ENCODE assay signal across 34 mouse cellular contexts in genomic region chr4:134110653-134111052, GRCm38 (mm10). TPM values are rescaled to one million over a fixed set of nuclear protein-coding genes. Genes with fewer than 3 reads are reported as not detected.
DNase-seq lines count a peak whose midpoint lies in the region; ATAC-seq and TF ChIP-seq lines count a peak whose summit lies in the region.
"Had no signal": no experiment of that assay in that cellular context is flagged by ENCODE, and none has a peak within 500 bp of the region (broad histone marks: within the 10 kb centered on the region; RNA-seq: fewer than 3 reads in every experiment).

No protein-coding gene starts in this region.

- no peak for TF ChIP-seq CTCF in thymus, adult 2 months (IDR thresholded peaks at IDR 0.05; ENCODE audit: borderline replicate concordance, control insufficient read depth, extremely low read depth, insufficient read depth, low read length, poor library complexity)
- TF ChIP-seq CTCF in lung, adult 2 months (IDR thresholded peaks at IDR 0.05; ENCODE audit: insufficient read depth, low read length) = no peak

- no peak overlapping the region for H3K27ac ChIP-seq in intestine, embryonic 16.5 days (ENCODE audit: low read length)
- no peak overlapping the region for H3K27ac ChIP-seq in intestine, embryonic 15.5 days
- peak overlapping the region; percentile 4; the same call in 1 of the 2 replicates for H3K27ac ChIP-seq in thymus, adult 2 months (ENCODE audit: control insufficient read depth, insufficient read depth, low read length)
- H3K27ac ChIP-seq: forebrain, embryonic 10.5 days; heart, embryonic 15.5 days; hindbrain, embryonic 15.5 days; kidney, embryonic 15.5 days; limb, embryonic 15.5 days; midbrain, embryonic 13.5 days had no signal

- no peak for TF ChIP-seq POLR2A in thymus, adult 2 months (IDR thresholded peaks at IDR 0.05; ENCODE audit: control insufficient read depth, extremely low read depth, insufficient read depth, low read length, poor library complexity)
- no peak for TF ChIP-seq POLR2A in lung, adult 2 months (IDR thresholded peaks at IDR 0.05; ENCODE audit: borderline replicate concordance, extremely low read depth, low read depth, low read length)

- ATAC-seq in intestine, embryonic 16.5 days = no peak
- ATAC-seq in intestine, embryonic 15.5 days = no peak
- peak; percentile 15 for ATAC-seq in common myeloid progenitor, adult 5-6 weeks (replicated peaks; ENCODE audit: low read depth, poor library complexity, severe bottlenecking)
- ATAC-seq: forebrain, embryonic 16.5 days; midbrain, embryonic 13.5 days had no signal

- no peaks in the 10 kb centered on the region for H3K9me3 ChIP-seq in intestine, embryonic 16.5 days (ENCODE audit: control insufficient read depth, low read length)
- no peaks in the 10 kb centered on the region for H3K9me3 ChIP-seq in intestine, embryonic 15.5 days
- no peaks in the 10 kb centered on the region for H3K9me3 ChIP-seq in megakaryocyte, embryonic 14.5 days
- H3K9me3 ChIP-seq: forebrain, embryonic 10.5 days; heart, embryonic 15.5 days; hindbrain, embryonic 15.5 days; kidney, embryonic 15.5 days; limb, embryonic 15.5 days; midbrain, embryonic 13.5 days had no signal

- DNase-seq in thymus, adult 2 months = no peak
- no peak for DNase-seq in thymus, postnatal 36 days
- DNase-seq in lung, adult 2 months = no peak
- no peak for DNase-seq in right cerebral cortex, postnatal 25 days
- DNase-seq: adrenal gland, postnatal 14 days; B cell, adult 2 months; cerebellum, adult 11-12 months; cerebellum, postnatal 10 days; gastrocnemius, postnatal 25 days; heart, postnatal 36 days; kidney, adult 11 months; kidney, postnatal 36 days; lung, postnatal 4 days; right cerebral cortex, postnatal 14 days; spleen, adult 18-20 months had no signal

- 39% methylated on average over 3 of the region's 3 CpGs for WGBS in intestine, embryonic 16.5 days
- 36% methylated on average over 3 of the region's 3 CpGs for WGBS in intestine, embryonic 15.5 days
- WGBS in thymus, adult 2 months = 42% methylated on average over 3 of the region's 3 CpGs
- WGBS in lung, adult 2 months = 35% methylated on average over 3 of the region's 3 CpGs

- peaks cover 32% of the 10 kb centered on the region for H3K4me1 ChIP-seq in intestine, embryonic 16.5 days (ENCODE audit: control insufficient read depth, insufficient read depth, low read length)
- peaks cover 30% of the 10 kb centered on the region for H3K4me1 ChIP-seq in intestine, embryonic 15.5 days (replicated peaks)
- peaks cover 85% of the 10 kb centered on the region for H3K4me1 ChIP-seq in thymus, adult 2 months (replicated peaks; ENCODE audit: control insufficient read depth, insufficient read depth, low read length)
- H3K4me1 ChIP-seq in megakaryocyte, embryonic 14.5 days = peaks cover 100% of the 10 kb centered on the region
- no peaks in the 10 kb centered on the region for H3K4me1 ChIP-seq in lung, adult 2 months (ENCODE audit: control insufficient read depth, insufficient read depth, low read length)
- H3K4me1 ChIP-seq: hindbrain, embryonic 15.5 days had no signal

- 0 out of 2 replicates have a peak overlapping the region, but pooled peaks have one; percentile 7 for H3K9ac ChIP-seq in intestine, embryonic 16.5 days (ENCODE audit: low read depth, low read length)
- H3K9ac ChIP-seq in intestine, embryonic 15.5 days = no peak overlapping the region
- H3K9ac ChIP-seq: heart, embryonic 15.5 days; hindbrain, embryonic 15.5 days; kidney, embryonic 15.5 days; limb, embryonic 15.5 days; midbrain, embryonic 13.5 days had no signal

- no peaks in the 10 kb centered on the region for H3K27me3 ChIP-seq in intestine, embryonic 16.5 days (replicated peaks; ENCODE audit: control insufficient read depth, insufficient read depth, low read length)
- no peaks in the 10 kb centered on the region for H3K27me3 ChIP-seq in intestine, embryonic 15.5 days (replicated peaks)
- no peaks in the 10 kb centered on the region for H3K27me3 ChIP-seq in thymus, adult 2 months (ENCODE audit: control insufficient read depth, insufficient read depth, low read length)
- no peaks in the 10 kb centered on the region for H3K27me3 ChIP-seq in megakaryocyte, embryonic 14.5 days (replicated peaks)
- H3K27me3 ChIP-seq: CH12.LX; heart, embryonic 15.5 days; hindbrain, embryonic 15.5 days; kidney, embryonic 15.5 days; limb, embryonic 15.5 days; midbrain, embryonic 13.5 days had no signal

- H3K4me3 ChIP-seq in intestine, embryonic 16.5 days (ENCODE audit: low read length) = no peak overlapping the region
- H3K4me3 ChIP-seq in intestine, embryonic 15.5 days (replicated peaks) = no peak overlapping the region
- no peak overlapping the region for H3K4me3 ChIP-seq in thymus, adult 2 months (ENCODE audit: control insufficient read depth, insufficient read depth, low read length)
- peak overlapping the region; percentile 64 for H3K4me3 ChIP-seq in megakaryocyte, embryonic 14.5 days (replicated peaks)
- no peak overlapping the region for H3K4me3 ChIP-seq in lung, adult 2 months (replicated peaks; ENCODE audit: extremely low read depth, low read depth, low read length)
- H3K4me3 ChIP-seq: forebrain, embryonic 10.5 days; heart, embryonic 15.5 days; hindbrain, embryonic 15.5 days; kidney, embryonic 15.5 days; limb, embryonic 15.5 days; midbrain, embryonic 13.5 days had no signal

- H3K36me3 ChIP-seq in intestine, embryonic 16.5 days (ENCODE audit: control insufficient read depth, insufficient read depth, low read length) = no peaks in the 10 kb centered on the region
- H3K36me3 ChIP-seq in intestine, embryonic 15.5 days = no peaks in the 10 kb centered on the region
- H3K36me3 ChIP-seq in thymus, adult 2 months (ENCODE audit: control insufficient read depth, insufficient read depth, low read length) = no peaks in the 10 kb centered on the region
- peaks cover 49% of the 10 kb centered on the region for H3K36me3 ChIP-seq in megakaryocyte, embryonic 14.5 days (replicated peaks; ENCODE audit: low read length)
- H3K36me3 ChIP-seq: forebrain, embryonic 10.5 days; heart, embryonic 15.5 days; hindbrain, embryonic 15.5 days; kidney, embryonic 15.5 days; limb, embryonic 15.5 days; midbrain, embryonic 13.5 days had no signal

- H3K4me2 ChIP-seq in intestine, embryonic 16.5 days (ENCODE audit: low read depth, low read length) = no peak overlapping the region
- no peak overlapping the region for H3K4me2 ChIP-seq in intestine, embryonic 15.5 days (replicated peaks)
- H3K4me2 ChIP-seq: heart, embryonic 15.5 days; hindbrain, embryonic 15.5 days; kidney, embryonic 15.5 days; limb, embryonic 15.5 days; midbrain, embryonic 13.5 days had no signal

RNA-seq across cellular contexts. Expression of gene Ubxn11, which starts 8.3 kb away (rescaled TPM):
- 4.3 and 5.6 TPM in 2 replicates for polyA plus RNA-seq in intestine, embryonic 16.5 days (2015; fragmentation: Nextera tagmentation; extraction: Ambion mirVana)
- 4.4 and 6.0 TPM in 2 replicates for polyA plus RNA-seq in intestine, embryonic 15.5 days (2015; fragmentation: Nextera tagmentation; extraction: Ambion mirVana)
- polyA plus RNA-seq in thymus, adult 2 months (2012; rRNA removed) = 91.3 and 120 TPM in 2 replicates
- 10.6 and 13.3 TPM in 2 replicates for total RNA-seq in common myeloid progenitor, adult 5-6 weeks (2017)
- 69.8 and 175 TPM in 2 replicates for polyA plus RNA-seq in megakaryocyte, embryonic 14.5 days (2012; ENCODE audit: insufficient read depth, low replicate concordance)
- 28.8 and 30.0 TPM in 2 replicates for polyA plus RNA-seq in lung, adult 2 months (2012; rRNA removed)

RNA-seq across cellular contexts. Expression of gene Cd52, which starts 15.8 kb away (rescaled TPM):
- polyA plus RNA-seq in intestine, embryonic 16.5 days (2015; fragmentation: Nextera tagmentation; extraction: Ambion mirVana) = 27.8 and 28.4 TPM in 2 replicates
- polyA plus RNA-seq in intestine, embryonic 15.5 days (2015; fragmentation: Nextera tagmentation; extraction: Ambion mirVana) = 27.0 and 29.7 TPM in 2 replicates
- polyA plus RNA-seq in thymus, adult 2 months (2012; rRNA removed) = 355 and 480 TPM in 2 replicates
- total RNA-seq in common myeloid progenitor, adult 5-6 weeks (2017) = 215 and 234 TPM in 2 replicates
- polyA plus RNA-seq in megakaryocyte, embryonic 14.5 days (2012; ENCODE audit: insufficient read depth, low replicate concordance) = 77.0 and 307 TPM in 2 replicates
- 52.8 and 76.5 TPM in 2 replicates for polyA plus RNA-seq in lung, adult 2 months (2012; rRNA removed)

RNA-seq across cellular contexts. Expression of gene Sh3bgrl3, which starts 17.9 kb away (rescaled TPM):
- 428 and 452 TPM in 2 replicates for polyA plus RNA-seq in intestine, embryonic 16.5 days (2015; fragmentation: Nextera tagmentation; extraction: Ambion mirVana)
- polyA plus RNA-seq in intestine, embryonic 15.5 days (2015; fragmentation: Nextera tagmentation; extraction: Ambion mirVana) = 362 and 375 TPM in 2 replicates
- polyA plus RNA-seq in thymus, adult 2 months (2012; rRNA removed) = 1,368 and 1,549 TPM in 2 replicates
- total RNA-seq in common myeloid progenitor, adult 5-6 weeks (2017) = 165 and 201 TPM in 2 replicates
- polyA plus RNA-seq in megakaryocyte, embryonic 14.5 days (2012; ENCODE audit: insufficient read depth, low replicate concordance) = 1,646 and 1,679 TPM in 2 replicates
- 654 and 703 TPM in 2 replicates for polyA plus RNA-seq in lung, adult 2 months (2012; rRNA removed)

RNA-seq across cellular contexts. Expression of gene Crybg2, which starts 50.0 kb away (rescaled TPM):
- polyA plus RNA-seq in intestine, embryonic 16.5 days (2015; fragmentation: Nextera tagmentation; extraction: Ambion mirVana) = 22.3 and 22.9 TPM in 2 replicates
- 14.9 and 16.6 TPM in 2 replicates for polyA plus RNA-seq in intestine, embryonic 15.5 days (2015; fragmentation: Nextera tagmentation; extraction: Ambion mirVana)
- polyA plus RNA-seq in thymus, adult 2 months (2012; rRNA removed) = 4.4 and 5.7 TPM in 2 replicates
- not detected in 2 replicates for total RNA-seq in common myeloid progenitor, adult 5-6 weeks (2017)
- polyA plus RNA-seq in megakaryocyte, embryonic 14.5 days (2012; ENCODE audit: insufficient read depth, low replicate concordance) = not detected in 2 replicates
- polyA plus RNA-seq in lung, adult 2 months (2012; rRNA removed) = 7.2 and 14.7 TPM in 2 replicates
- total RNA-seq: adrenal gland, postnatal 14 days; gastrocnemius, postnatal 25 days; heart, postnatal 36 days had no signal

RNA-seq across cellular contexts. Expression of gene Zfp683, which starts 57.0 kb away (rescaled TPM):
- not detected in 2 replicates for polyA plus RNA-seq in intestine, embryonic 16.5 days (2015; fragmentation: Nextera tagmentation; extraction: Ambion mirVana)
- not detected in 2 replicates for polyA plus RNA-seq in intestine, embryonic 15.5 days (2015; fragmentation: Nextera tagmentation; extraction: Ambion mirVana)
- 4.9 and 5.3 TPM in 2 replicates for polyA plus RNA-seq in thymus, adult 2 months (2012; rRNA removed)
- not detected in 2 replicates for total RNA-seq in common myeloid progenitor, adult 5-6 weeks (2017)
- not detected in 2 replicates for polyA plus RNA-seq in megakaryocyte, embryonic 14.5 days (2012; ENCODE audit: insufficient read depth, low replicate concordance)
- 0.27 and 0.58 TPM in 2 replicates for polyA plus RNA-seq in lung, adult 2 months (2012; rRNA removed)
- total RNA-seq: adrenal gland, postnatal 14 days; CH12.LX; gastrocnemius, postnatal 25 days; heart, adult 8-10 months; heart, postnatal 36 days; layer of hippocampus, adult 8-10 months; left cerebral cortex, postnatal 25 days; monocyte, adult 5-6 weeks had no signal
- polyA plus RNA-seq: embryonic facial prominence, embryonic 11.5 days; forebrain, embryonic 10.5 days; forebrain, embryonic 16.5 days; heart, embryonic 15.5 days; hindbrain, embryonic 15.5 days; kidney, embryonic 15.5 days; limb, embryonic 15.5 days; lung, embryonic 16.5 days; midbrain, embryonic 13.5 days; stomach, embryonic 14.5 days had no signal
